Mouse (Mus musculus): Measurements from ENCODE around the gene Map2k6. TPM values are rescaled to one million over a fixed set of nuclear protein-coding genes. Genes with fewer than 3 reads are reported as not detected.
A peak's percentile ranks its signal among the peaks of the same experiment; 100 is the strongest.

The Map2k6 gene
- polyA plus RNA-seq, 1 experiment: not detected

DNA sequence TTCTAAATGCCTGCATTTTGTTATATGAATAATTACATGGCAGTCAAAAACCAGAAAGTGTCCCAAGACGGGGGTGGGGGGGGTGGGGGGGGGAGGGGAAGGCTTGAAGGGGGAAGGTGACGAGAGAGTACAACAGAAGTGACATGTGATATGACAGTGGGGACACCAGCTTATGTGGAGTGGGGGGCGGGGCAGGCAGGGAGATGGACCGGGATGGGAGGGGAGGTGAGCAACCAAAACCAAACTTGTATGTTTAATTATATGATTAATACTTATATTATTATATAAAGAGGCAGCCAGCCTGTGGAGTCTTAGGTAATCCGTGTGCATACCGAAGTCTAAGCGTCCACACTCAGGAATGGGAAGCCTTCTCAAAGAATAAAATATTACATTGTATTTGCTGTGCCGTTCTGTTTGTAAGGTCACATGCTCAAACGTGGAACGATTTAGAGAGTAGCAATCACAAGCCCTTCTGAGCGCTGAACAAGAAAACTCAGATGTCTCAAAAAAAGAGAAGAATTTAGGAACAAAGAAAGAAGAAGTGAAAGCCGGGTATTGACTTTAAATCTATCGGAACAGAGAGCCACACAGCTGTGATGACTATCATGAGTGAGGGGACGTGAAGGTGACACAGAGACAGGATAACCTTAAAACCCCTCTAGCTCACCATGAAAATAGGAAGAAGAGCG lies 26.5 kb upstream of the Map2k6 start:
- 76% methylated on average over 15 of the region's 15 CpGs for WGBS
- Histone ChIP-seq H3K4me3 (ENCODE audit: insufficient read depth, low read depth, low read length) (no peak overlapping the region), H3K27ac (ENCODE audit: insufficient read depth, low read depth, low read length) (no peak overlapping the region), H3K4me1 (ENCODE audit: control insufficient read depth, insufficient read depth, low read length) (no peaks in the 10 kb centered on the region)
- TF ChIP-seq CTCF (IDR thresholded peaks at IDR 0.05; ENCODE audit: insufficient read depth, low read depth, low read length) (no peak), POLR2A (IDR thresholded peaks at IDR 0.05; ENCODE audit: insufficient read depth, low read depth, low read length) (no peak)

DNA sequence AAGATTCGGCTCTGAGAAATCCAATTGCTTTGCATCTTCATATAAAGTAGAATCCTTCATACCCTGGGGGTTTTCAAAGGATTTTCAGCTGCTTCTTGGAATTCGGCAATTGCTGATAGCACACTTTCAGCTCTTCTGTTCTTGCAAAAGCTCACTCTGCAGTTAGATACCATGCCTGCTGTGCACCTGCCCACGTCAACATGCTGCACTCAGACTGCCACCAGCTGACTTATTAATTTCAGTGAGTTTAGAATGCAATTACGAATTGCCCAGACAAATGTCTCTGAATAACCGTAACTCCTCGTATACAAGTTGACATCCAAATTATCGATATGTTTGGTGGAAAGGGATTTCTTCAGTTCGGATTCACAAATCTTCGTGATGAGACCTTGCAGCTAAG lies 24.9 kb upstream of the Map2k6 start:
- no peak for TF ChIP-seq POLR2A (IDR thresholded peaks at IDR 0.05; ENCODE audit: insufficient read depth, low read depth, low read length)
- no peak for TF ChIP-seq CTCF (IDR thresholded peaks at IDR 0.05; ENCODE audit: insufficient read depth, low read depth, low read length)
- 61% methylated on average over 9 of the region's 9 CpGs for WGBS
- Histone ChIP-seq H3K27ac (ENCODE audit: insufficient read depth, low read depth, low read length) (no peak overlapping the region), H3K4me1 (ENCODE audit: control insufficient read depth, insufficient read depth, low read length) (no peaks in the 10 kb centered on the region), H3K4me3 (ENCODE audit: insufficient read depth, low read depth, low read length) (no peak overlapping the region)

DNA sequence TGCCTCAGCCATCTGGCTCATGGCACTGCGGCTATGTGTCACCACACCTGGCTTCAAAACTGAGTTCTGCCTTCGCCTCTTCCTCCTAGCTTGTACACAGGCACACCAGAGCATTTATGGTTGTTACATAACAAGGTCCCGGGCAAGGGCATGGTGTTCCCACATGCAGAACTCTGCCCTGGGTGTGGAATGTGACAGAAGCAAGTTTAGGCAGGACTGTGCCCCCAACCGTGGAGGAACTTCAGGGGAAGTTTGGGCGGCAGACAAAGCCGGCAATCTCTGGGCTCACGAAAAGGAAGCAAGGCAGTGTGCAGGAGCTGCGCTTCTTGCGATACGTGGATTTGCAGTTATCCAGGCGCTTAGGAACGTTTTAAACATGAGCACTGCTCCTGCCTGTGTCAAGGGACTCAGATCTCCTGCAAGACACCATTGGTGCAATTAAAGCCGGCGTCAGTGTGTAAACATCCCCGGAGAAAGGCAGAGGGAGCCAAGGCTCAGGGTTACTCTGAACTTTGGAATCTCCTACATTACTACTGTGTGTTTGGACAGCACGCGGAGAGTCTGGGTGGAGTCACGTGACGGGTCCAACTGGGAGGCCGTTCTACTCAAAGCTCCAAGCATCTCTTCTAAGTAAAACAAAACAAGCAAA lies 19.1 kb upstream of the Map2k6 start:
- Histone ChIP-seq H3K27ac (ENCODE audit: insufficient read depth, low read depth, low read length) (no peak overlapping the region), H3K4me3 (ENCODE audit: insufficient read depth, low read depth, low read length) (peak overlapping the region; percentile 30), H3K4me1 (ENCODE audit: control insufficient read depth, insufficient read depth, low read length) (peaks cover 9% of the 10 kb centered on the region)
- 10% methylated on average over 20 of the region's 20 CpGs for WGBS
- no peak for TF ChIP-seq CTCF (IDR thresholded peaks at IDR 0.05; ENCODE audit: insufficient read depth, low read depth, low read length)
- TF ChIP-seq POLR2A (IDR thresholded peaks at IDR 0.05; ENCODE audit: insufficient read depth, low read depth, low read length): no peak

DNA sequence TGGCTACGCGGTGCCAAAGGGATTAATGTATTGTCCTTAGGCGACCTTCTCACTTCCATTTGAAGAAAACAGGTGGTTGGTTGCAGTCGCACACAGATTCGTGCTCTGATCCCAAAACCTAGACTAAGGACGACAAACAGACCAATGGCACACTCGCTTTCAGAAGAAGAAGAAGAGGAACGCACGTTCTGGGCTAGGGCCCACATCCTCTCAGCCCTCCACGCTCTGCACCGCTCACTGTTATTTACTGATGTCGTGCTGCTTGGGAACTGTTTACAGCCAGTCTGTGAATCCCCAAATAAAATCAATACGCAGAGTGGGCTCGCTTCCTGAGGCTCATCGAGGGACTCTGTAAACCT lies 18.6 kb upstream of the Map2k6 start:
- 21% methylated on average over 15 of the region's 15 CpGs for WGBS
- Histone ChIP-seq H3K4me1 (ENCODE audit: control insufficient read depth, insufficient read depth, low read length) (peaks cover 9% of the 10 kb centered on the region), H3K27ac (ENCODE audit: insufficient read depth, low read depth, low read length) (no peak overlapping the region), H3K4me3 (ENCODE audit: insufficient read depth, low read depth, low read length) (peak overlapping the region; percentile 30)
- TF ChIP-seq POLR2A (IDR thresholded peaks at IDR 0.05; ENCODE audit: insufficient read depth, low read depth, low read length): no peak
- TF ChIP-seq CTCF (IDR thresholded peaks at IDR 0.05; ENCODE audit: insufficient read depth, low read depth, low read length): no peak

DNA sequence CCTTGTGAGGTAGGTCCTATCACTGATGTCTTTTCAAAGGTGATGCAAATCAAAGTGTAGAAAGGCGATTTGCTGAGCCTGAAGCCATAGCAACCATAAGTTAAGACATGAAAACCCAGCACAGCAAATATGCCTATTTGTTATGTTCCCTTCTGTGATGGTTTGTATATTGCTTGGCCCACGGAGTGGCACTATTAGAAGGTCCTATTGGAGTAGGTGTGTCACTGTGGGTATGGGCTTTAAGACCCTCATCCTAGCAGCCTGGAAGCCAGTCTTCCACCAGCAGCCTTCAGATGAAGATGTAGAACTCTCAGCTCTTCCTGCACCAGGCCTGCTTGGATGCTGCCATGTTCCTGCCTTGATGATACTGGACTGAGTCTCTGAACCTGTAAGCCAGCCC lies 13.4 kb upstream of the Map2k6 start:
- Histone ChIP-seq H3K4me1 (ENCODE audit: control insufficient read depth, insufficient read depth, low read length) (no peaks in the 10 kb centered on the region), H3K4me3 (ENCODE audit: insufficient read depth, low read depth, low read length) (no peak overlapping the region), H3K27ac (ENCODE audit: insufficient read depth, low read depth, low read length) (no peak overlapping the region)
- TF ChIP-seq POLR2A (IDR thresholded peaks at IDR 0.05; ENCODE audit: insufficient read depth, low read depth, low read length): no peak
- no peak for TF ChIP-seq CTCF (IDR thresholded peaks at IDR 0.05; ENCODE audit: insufficient read depth, low read depth, low read length)
- 92% methylated on average over 2 of the region's 2 CpGs for WGBS

DNA sequence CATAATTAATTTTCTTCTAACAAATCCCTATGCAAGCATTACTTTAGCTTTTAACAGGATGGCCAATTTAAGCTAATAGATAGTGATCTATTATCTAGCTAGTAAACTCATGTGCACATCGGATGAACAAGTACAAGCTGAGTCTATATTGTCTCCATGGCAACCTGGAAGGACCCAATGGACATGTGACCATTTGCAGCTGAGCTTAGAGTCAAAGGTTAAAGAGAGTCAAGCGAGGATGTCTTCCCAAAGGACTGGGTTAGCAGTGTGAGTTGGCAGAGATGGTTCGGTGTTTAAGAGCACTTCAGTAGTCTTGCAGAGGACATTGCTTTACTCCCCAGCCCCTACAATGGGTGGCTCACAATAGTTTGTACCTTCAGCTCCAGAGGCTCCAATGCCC lies 6.2 kb upstream of the Map2k6 start:
- H3K4me3 ChIP-seq (ENCODE audit: insufficient read depth, low read depth, low read length): no peak overlapping the region
- TF ChIP-seq CTCF (IDR thresholded peaks at IDR 0.05; ENCODE audit: insufficient read depth, low read depth, low read length): no peak
- no peak for TF ChIP-seq POLR2A (IDR thresholded peaks at IDR 0.05; ENCODE audit: insufficient read depth, low read depth, low read length)
- H3K4me1 ChIP-seq (ENCODE audit: control insufficient read depth, insufficient read depth, low read length): peaks cover 5% of the 10 kb centered on the region
- no peak overlapping the region for H3K27ac ChIP-seq (ENCODE audit: insufficient read depth, low read depth, low read length)
- WGBS: 86% methylated on average over 3 of the region's 3 CpGs

DNA sequence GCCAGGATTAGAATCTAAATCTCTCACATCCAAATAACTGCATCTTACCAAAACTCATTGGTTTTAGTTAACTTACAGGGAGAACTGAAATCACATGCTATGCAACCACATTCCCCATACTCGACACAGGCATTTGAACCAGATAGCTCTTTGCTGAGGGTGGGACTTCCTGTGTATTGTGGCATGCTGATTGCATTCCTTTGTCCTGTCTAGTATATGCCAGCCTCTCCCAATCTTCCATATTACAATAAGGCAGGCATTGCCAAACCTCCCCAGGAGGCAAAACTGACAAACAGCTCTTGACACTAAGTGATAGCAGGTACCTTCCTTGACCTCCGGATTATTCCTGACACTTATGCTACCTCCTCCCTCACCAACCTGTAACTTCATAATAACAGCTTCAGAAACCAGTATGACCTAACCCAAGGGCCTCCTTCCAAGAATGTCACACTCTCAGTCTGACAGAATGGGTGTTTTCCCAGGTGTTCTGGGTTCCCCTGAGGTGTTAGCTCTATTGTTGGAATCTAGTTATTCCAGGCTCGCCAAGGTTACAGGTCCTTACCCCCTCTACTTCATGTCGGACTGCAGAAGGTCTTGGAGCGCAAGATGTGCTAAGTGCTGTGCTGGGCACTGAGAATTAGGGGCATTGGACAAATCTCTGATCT lies 4.0 kb upstream of the Map2k6 start:
- H3K27ac ChIP-seq (ENCODE audit: insufficient read depth, low read depth, low read length): no peak overlapping the region
- 85% methylated on average over 5 of the region's 5 CpGs for WGBS
- TF ChIP-seq POLR2A (IDR thresholded peaks at IDR 0.05; ENCODE audit: insufficient read depth, low read depth, low read length): no peak
- no peak overlapping the region for H3K4me3 ChIP-seq (ENCODE audit: insufficient read depth, low read depth, low read length)
- peaks cover 5% of the 10 kb centered on the region for H3K4me1 ChIP-seq (ENCODE audit: control insufficient read depth, insufficient read depth, low read length)

DNA sequence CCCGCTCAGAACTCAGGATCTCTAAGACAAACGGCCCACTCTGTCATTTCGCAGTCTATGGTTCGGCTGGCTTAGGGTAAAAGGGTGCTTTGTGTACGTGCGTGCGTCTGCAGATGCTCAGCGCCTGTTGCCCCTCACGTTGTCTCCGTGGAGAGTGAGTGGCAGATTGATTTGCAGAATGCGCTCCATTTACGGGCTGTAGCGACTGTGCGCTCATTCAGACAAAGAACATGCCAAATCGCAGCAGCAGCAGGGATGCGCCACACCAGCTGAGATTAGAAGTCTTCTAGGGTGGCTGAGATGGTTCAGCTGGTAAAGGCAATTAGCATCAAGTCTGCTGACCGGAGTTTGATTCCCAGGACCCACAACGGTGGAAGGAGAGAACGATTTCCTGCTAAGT lies 2.8 kb upstream of the Map2k6 start:
- TF ChIP-seq CTCF (IDR thresholded peaks at IDR 0.05; ENCODE audit: insufficient read depth, low read depth, low read length) (no peak), POLR2A (IDR thresholded peaks at IDR 0.05; ENCODE audit: insufficient read depth, low read depth, low read length) (no peak)
- 22% methylated on average over 19 of the region's 19 CpGs for WGBS
- Histone ChIP-seq H3K27ac (ENCODE audit: insufficient read depth, low read depth, low read length) (no peak overlapping the region), H3K4me3 (ENCODE audit: insufficient read depth, low read depth, low read length) (peak overlapping the region; percentile 17; the same call in 1 of the 2 replicates), H3K4me1 (ENCODE audit: control insufficient read depth, insufficient read depth, low read length) (peaks cover 5% of the 10 kb centered on the region)
